Mouse (Mus musculus) heart, embryonic 13.5 days (tissue): ENCODE measurements at regions not wholly inside any gene's neighbourhood (a gene's known extent, or its start where the extent isn't known, plus 50 kb on each side); places are given as distances from the start of the nearest gene placed in this dataset.

Experiments used
- ATAC-seq: fragments of 200-750 bp; cut with Nextera tagmentation; 2 replicates; pipeline ENCODE4 v1.8.0; 2017; ENCODE audit warnings: moderate TSS enrichment; ENCODE audit not compliant: insufficient number of reproducible peaks, low FRiP score, low TSS enrichment; ENCODE audit errors: extremely low read depth
- H3K27ac ChIP-seq: fragments of 300-500 bp; sonication (generic); replicated peaks from 2 replicates; pipeline ENCODE4 v1.5.1; 2015; ENCODE audit warnings: moderate library complexity, mild to moderate bottlenecking, inconsistent platforms
- H3K27me3 ChIP-seq: fragments of 300-500 bp; sonication (generic); replicated peaks from 2 replicates; pipeline ENCODE4 v1.6.1; 2015; ENCODE audit warnings: mild to moderate bottlenecking, inconsistent platforms
- H3K36me3 ChIP-seq: fragments of 300-500 bp; sonication (generic); 2 replicates; pipeline ENCODE4 v1.6.1; 2015; ENCODE audit warnings: mild to moderate bottlenecking, inconsistent platforms
- H3K4me1 ChIP-seq: fragments of 300-500 bp; sonication (generic); 2 replicates; pipeline ENCODE4 v1.6.1; 2015; ENCODE audit warnings: inconsistent platforms
- H3K4me2 ChIP-seq: fragments of 300-500 bp; sonication (generic); 2 replicates; pipeline ENCODE4 v1.6.1; 2015; ENCODE audit warnings: inconsistent platforms, mild to moderate bottlenecking, moderate library complexity
- H3K4me3 ChIP-seq: fragments of 300-500 bp; sonication (generic); 2 replicates; pipeline ENCODE4 v1.5.1; 2015; ENCODE audit warnings: moderate library complexity, mild to moderate bottlenecking, inconsistent platforms
- H3K9ac ChIP-seq: fragments of 300-500 bp; sonication (generic); 2 replicates; pipeline ENCODE4 v1.6.1; 2015; ENCODE audit warnings: inconsistent platforms, mild to moderate bottlenecking, moderate library complexity
- H3K9me3 ChIP-seq: fragments of 300-500 bp; sonication (generic); 2 replicates; pipeline ENCODE4 v1.6.1; 2016; ENCODE audit warnings: inconsistent platforms
- WGBS: fragments of 180-500 bp; shearing (Covaris S2); methylation state at CpG from one replicate; pipeline ENCODE4 v1.1.7; 2015; ENCODE audit warnings: mixed read lengths; 5-methylcytosine and 5-hydroxymethylcytosine counted together

DNA sequence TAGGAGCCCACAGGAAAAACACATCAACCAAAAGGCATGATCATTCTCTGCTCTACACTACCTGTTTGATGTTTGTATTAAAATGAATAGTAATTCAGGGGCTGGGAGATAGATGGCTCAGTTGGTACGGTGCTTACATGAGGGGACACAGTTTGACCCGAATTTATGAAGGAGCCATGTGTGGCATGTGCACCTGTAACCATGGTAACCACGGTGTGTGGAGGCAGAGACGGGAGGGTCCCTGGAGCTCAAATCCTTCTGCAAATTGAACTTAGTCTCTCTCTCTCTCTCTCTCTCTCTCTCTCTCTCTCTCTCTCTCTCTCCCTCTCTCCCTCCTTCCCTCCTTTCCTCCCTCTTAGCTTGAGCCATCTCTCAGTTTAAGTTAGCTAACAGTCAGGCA lies 139.1 kb upstream of the Mdm1 start:
- Histone ChIP-seq H3K9ac (no peak overlapping the region), H3K4me1 (peaks cover 35% of the 10 kb centered on the region), H3K27me3 (no peaks in the 10 kb centered on the region), H3K4me2 (no peak overlapping the region), H3K4me3 (no peak overlapping the region), H3K27ac (peak overlapping the region; percentile 87), H3K36me3 (no peaks in the 10 kb centered on the region), H3K9me3 (no peaks in the 10 kb centered on the region)
- 88% methylated on average over 4 of the region's 4 CpGs for WGBS
- no peak for ATAC-seq

DNA sequence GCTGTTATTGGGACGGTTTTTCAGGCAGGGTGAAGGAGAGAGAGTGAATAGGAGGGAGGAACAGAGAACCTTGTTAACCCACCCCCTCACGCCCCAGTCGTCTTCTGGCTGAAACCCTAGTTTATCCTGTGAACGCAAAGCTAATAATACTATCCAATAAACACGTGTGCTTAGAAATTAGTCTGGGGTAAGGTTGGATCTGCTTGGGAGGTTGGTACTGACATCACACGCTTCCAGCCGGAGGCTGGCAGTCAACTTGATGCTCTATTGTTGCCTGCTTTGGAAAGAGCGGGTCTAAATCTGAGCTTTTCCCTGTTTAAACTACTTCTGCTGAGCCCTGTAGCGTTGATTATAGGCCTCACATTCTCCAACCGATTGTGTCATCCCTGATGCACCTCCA lies 138.4 kb upstream of the Mdm1 start:
- Histone ChIP-seq H3K27me3 (no peaks in the 10 kb centered on the region), H3K9ac (no peak overlapping the region), H3K36me3 (no peaks in the 10 kb centered on the region), H3K4me3 (no peak overlapping the region), H3K4me2 (0 out of 2 replicates have a peak overlapping the region, but pooled peaks have one; percentile 39), H3K27ac (peak overlapping the region; percentile 87), H3K9me3 (no peaks in the 10 kb centered on the region), H3K4me1 (peaks cover 35% of the 10 kb centered on the region)
- WGBS, result 61% methylated on average over 10 of the region's 10 CpGs
- ATAC-seq, result no peak

DNA sequence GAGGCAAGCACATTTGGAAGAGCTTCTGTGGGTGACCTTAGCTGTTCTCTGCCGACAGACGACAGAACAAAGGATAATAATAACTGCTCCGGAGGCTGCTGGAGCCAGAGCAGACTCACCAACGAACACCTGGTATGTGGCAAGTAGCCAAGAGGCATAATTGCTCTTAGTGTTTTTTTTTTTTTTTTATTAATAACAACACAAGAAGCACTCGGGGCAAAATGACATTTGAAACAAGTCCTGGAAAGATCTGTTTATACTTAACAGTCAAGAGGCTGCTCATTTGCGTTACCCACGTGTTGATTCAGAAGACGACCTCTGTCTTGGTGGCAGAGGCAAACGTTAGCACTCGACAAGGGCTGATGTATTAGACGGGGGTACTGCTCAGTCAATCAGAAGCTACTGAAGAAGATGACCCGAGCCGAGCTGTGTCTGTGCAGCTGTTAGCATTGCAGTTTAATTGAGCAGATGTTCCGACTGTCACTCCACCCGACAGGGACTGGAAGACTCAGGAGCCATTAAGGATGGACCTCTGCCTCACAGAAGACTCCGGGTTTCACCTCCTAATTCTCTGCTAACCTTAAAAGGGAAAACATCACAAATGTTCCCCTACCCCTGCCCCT lies 137.8 kb upstream of the Mdm1 start:
- 0 out of 2 replicates have a peak overlapping the region, but pooled peaks have one; percentile 16 for H3K9ac ChIP-seq

DNA sequence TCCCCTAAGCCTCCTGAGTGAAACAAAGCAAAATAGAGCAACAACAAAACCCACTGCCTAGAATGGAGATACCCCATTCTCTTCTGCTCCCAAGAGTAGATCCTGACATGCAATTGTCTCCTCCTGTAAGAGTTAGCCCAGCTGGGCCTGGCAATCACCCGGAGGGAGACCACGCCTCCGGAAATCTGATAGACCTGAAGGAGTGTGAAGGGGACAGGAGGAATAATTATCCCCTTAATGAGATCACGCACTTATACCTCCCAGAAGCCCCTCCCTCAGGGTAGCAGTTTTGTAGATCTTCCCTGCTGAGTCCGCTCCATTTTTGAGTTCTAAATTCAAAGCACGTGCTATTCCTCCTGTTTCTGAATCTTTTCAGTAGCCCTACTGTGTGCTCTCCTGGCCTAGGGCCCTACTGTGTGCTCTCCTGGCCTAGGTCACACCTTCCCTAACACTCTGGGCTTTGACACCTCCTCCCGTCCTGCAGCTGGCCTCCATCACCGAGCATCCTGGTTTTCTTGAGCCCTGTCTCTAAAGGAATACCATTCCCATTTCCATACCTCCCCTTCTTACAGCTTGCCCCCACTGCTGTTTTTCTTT lies 137.2 kb upstream of the Mdm1 start:
- H3K9me3 ChIP-seq, result peaks cover 6% of the 10 kb centered on the region; the same call in 1 of the 2 replicates
- no peaks in the 10 kb centered on the region for H3K27me3 ChIP-seq
- H3K4me1 ChIP-seq, result peaks cover 35% of the 10 kb centered on the region
- H3K9ac ChIP-seq, result 0 out of 2 replicates have a peak overlapping the region, but pooled peaks have one; percentile 16
- ATAC-seq, result no peak
- H3K4me2 ChIP-seq, result peak overlapping the region; percentile 39; the same call in 1 of the 2 replicates
- no peaks in the 10 kb centered on the region for H3K36me3 ChIP-seq
- 55% methylated on average over 8 of the region's 8 CpGs for WGBS
- peak overlapping the region; percentile 87 for H3K27ac ChIP-seq
- no peak overlapping the region for H3K4me3 ChIP-seq

More for the DNA sequence above, 137.8 kb upstream of the Mdm1 start:
- no peaks in the 10 kb centered on the region for H3K27me3 ChIP-seq
- no peak for ATAC-seq
- H3K4me1 ChIP-seq, result peaks cover 35% of the 10 kb centered on the region
- peaks cover under 1% of the 10 kb centered on the region; the same call in 1 of the 2 replicates for H3K9me3 ChIP-seq
- no peaks in the 10 kb centered on the region for H3K36me3 ChIP-seq
- WGBS, result 28% methylated on average over 16 of the region's 16 CpGs
- peak overlapping the region; percentile 87 for H3K27ac ChIP-seq
- no peak overlapping the region for H3K4me3 ChIP-seq
- peak overlapping the region; percentile 39 for H3K4me2 ChIP-seq

GRCm38 (mm10) chr10:118006827-118007550 lies 134.6 kb upstream of the Mdm1 start:
- Histone ChIP-seq H3K4me3 (no peak overlapping the region), H3K36me3 (no peaks in the 10 kb centered on the region), H3K4me2 (no peak overlapping the region), H3K27me3 (no peaks in the 10 kb centered on the region), H3K4me1 (peaks cover 29% of the 10 kb centered on the region), H3K9ac (no peak overlapping the region), H3K9me3 (peaks cover 22% of the 10 kb centered on the region), H3K27ac (no peak overlapping the region; the same call in 1 of the 2 replicates)
- 64% methylated on average over 14 of the region's 14 CpGs for WGBS
- ATAC-seq, result no peak

DNA sequence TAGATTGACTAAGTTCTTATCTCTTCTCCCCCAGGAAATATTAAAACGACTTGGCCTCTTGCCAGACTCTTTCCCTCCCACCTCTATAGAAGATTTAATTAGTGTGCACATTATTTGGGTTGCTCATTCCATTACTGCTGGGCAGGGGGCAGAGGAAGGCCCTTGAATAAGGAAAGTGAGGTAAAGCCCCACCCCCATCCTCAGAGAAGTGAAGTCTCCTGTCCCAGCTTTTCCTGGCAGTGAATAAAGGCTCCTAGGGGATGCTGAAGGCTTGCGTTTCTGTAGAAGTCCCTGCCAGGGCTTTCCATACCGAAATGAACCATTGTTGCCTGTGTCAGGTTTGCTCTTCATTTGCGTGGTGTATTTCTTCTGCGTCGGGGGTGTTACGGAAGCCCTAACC lies 133.8 kb upstream of the Mdm1 start:
- WGBS, result 80% methylated on average over 7 of the region's 7 CpGs
- Histone ChIP-seq H3K27me3 (no peaks in the 10 kb centered on the region), H3K4me1 (peaks cover 21% of the 10 kb centered on the region), H3K4me2 (no peak overlapping the region), H3K9ac (no peak overlapping the region), H3K4me3 (no peak overlapping the region), H3K36me3 (no peaks in the 10 kb centered on the region), H3K9me3 (peaks cover 22% of the 10 kb centered on the region), H3K27ac (no peak overlapping the region)
- no peak for ATAC-seq

DNA sequence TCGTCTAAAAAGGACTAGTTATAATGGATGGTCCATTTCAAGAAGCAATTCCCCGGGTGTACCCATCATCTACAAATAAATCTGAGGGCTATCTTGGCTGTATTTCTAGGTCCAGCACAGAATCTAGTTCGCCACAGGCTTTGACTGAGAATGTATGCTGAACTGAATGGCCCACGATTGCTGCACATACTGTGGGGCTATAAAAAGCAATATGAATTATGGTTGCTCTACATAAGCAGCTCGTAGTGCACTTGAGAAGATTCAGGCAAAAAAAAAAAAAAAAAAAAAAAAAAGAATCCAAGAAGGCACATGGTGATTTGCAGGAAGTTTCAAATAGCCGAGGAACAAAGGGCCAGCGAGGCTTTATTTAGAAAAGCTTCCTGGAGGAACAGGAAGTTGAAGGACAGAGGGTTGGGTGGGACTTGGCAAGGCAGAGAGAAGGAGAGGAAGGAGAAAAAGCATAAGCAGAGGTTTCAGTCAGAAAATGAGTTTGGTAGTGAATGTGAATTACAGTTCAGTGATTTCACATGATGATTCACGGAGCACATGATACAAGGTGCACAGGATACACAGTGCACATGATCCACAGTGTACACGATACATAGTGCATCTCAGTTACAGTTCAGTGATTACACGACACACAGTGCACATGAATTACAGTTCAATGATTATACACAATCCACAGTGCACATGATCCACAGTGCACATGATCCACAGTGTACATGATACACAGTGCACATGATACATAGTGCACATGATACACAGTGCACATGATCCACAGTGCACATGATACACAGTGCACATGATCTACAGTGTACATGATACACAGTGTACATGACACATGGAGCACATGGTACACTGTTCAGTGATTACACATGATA lies 129.7 kb upstream of the Mdm1 start:
- ATAC-seq, result no peak
- Histone ChIP-seq H3K27ac (0 out of 2 replicates have a peak overlapping the region, but pooled peaks have one; percentile 39), H3K4me3 (no peak overlapping the region), H3K36me3 (no peaks in the 10 kb centered on the region), H3K27me3 (no peaks in the 10 kb centered on the region), H3K9me3 (peaks cover 22% of the 10 kb centered on the region), H3K9ac (no peak overlapping the region), H3K4me1 (peaks cover 3% of the 10 kb centered on the region), H3K4me2 (no peak overlapping the region)
- WGBS, result 67% methylated on average over 10 of the region's 10 CpGs

DNA sequence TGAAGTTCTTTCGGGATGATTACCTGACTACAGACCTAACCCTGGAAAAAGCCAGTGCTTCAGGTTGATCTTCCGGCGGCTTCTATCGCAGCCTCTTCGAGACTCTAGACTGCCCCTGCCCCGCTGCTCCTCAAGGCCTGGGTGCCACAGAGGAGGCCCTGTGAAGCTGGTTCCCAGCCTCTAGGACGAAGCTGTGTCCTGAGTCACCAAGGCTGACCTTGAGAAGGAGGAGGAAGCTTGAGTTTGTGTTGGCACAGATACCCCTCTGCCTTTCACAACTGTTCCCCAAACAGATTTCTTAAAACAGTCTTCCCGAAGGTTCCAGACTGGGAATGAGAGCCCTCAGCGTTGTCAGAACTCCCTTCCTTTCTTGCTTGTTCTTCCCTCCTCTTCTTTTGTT lies 112.8 kb upstream of the Mdm1 start:
- Histone ChIP-seq H3K27ac (no peak overlapping the region), H3K4me1 (no peaks in the 10 kb centered on the region), H3K9ac (no peak overlapping the region), H3K9me3 (peaks cover 8% of the 10 kb centered on the region; the same call in 1 of the 2 replicates), H3K36me3 (no peaks in the 10 kb centered on the region), H3K4me3 (no peak overlapping the region), H3K4me2 (no peak overlapping the region), H3K27me3 (no peaks in the 10 kb centered on the region)
- no peak for ATAC-seq
- 82% methylated on average over 9 of the region's 9 CpGs for WGBS

DNA sequence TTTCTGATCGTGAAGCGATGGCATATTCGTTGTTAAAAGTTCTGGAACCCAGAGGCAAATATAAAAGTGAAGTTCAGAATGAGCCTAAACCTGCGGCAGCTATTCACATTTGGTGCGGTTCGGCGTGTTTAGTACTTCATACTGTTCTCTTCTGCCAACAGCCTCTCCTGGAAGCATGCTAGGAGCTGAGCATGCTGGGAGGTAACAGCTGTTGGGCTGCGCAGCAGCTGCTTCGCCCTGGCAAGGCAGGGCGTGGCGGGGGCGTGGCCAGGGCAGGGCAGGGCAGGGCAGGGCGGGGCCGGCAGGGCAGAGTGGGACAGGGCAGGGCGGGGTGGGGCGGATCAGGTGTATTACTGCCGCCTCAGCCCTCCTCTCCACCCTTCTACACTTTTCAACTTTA lies 107.2 kb upstream of the Mdm1 start:
- no peaks in the 10 kb centered on the region for H3K27me3 ChIP-seq
- H3K4me3 ChIP-seq, result no peak overlapping the region
- H3K9me3 ChIP-seq, result peaks cover 12% of the 10 kb centered on the region; the same call in 1 of the 2 replicates
- 65% methylated on average over 17 of the region's 17 CpGs for WGBS
- H3K4me1 ChIP-seq, result no peaks in the 10 kb centered on the region
- no peak overlapping the region for H3K9ac ChIP-seq
- H3K4me2 ChIP-seq, result no peak overlapping the region
- ATAC-seq, result no peak
- no peaks in the 10 kb centered on the region for H3K36me3 ChIP-seq
- H3K27ac ChIP-seq, result no peak overlapping the region

GRCm38 (mm10) chr10:118035035-118035434 lies 106.6 kb upstream of the Mdm1 start:
- ATAC-seq, result no peak

GRCm38 (mm10) chr10:118038465-118038864 lies 103.1 kb upstream of the Mdm1 start:
- H3K9ac ChIP-seq, result no peak overlapping the region
- H3K4me1 ChIP-seq, result 0 out of 2 replicates have a peak, but pooled peaks cover 2% of the 10 kb centered on the region
- ATAC-seq, result no peak
- H3K9me3 ChIP-seq, result peaks cover 7% of the 10 kb centered on the region; the same call in 1 of the 2 replicates
- 86% methylated on average over 10 of the region's 10 CpGs for WGBS
- H3K27ac ChIP-seq, result no peak overlapping the region
- H3K4me2 ChIP-seq, result no peak overlapping the region
- H3K4me3 ChIP-seq, result no peak overlapping the region
- no peaks in the 10 kb centered on the region for H3K36me3 ChIP-seq
- no peaks in the 10 kb centered on the region for H3K27me3 ChIP-seq

More at GRCm38 (mm10) chr10:118035035-118035434, 106.6 kb upstream of the Mdm1 start:
- no peaks in the 10 kb centered on the region for H3K27me3 ChIP-seq
- H3K9me3 ChIP-seq, result peaks cover 11% of the 10 kb centered on the region; the same call in 1 of the 2 replicates
- H3K36me3 ChIP-seq, result no peaks in the 10 kb centered on the region
- 83% methylated on average over 13 of the region's 13 CpGs for WGBS
- no peaks in the 10 kb centered on the region for H3K4me1 ChIP-seq
- H3K4me3 ChIP-seq, result no peak overlapping the region
- no peak overlapping the region for H3K9ac ChIP-seq
- no peak overlapping the region for H3K4me2 ChIP-seq
- H3K27ac ChIP-seq, result no peak overlapping the region
